Mouse (Mus musculus): ENCODE measurements around the gene Crybb1. TPM values are rescaled to one million over a fixed set of nuclear protein-coding genes. Genes with fewer than 3 reads are reported as not detected.

Crybb1 gene
- polyA plus RNA-seq, 1 experiment from 2014 or later, result 1.7 TPM

- TF ChIP-seq EP300 (optimal IDR thresholded peaks at IDR 0.05), result no peak
- no peak for TF ChIP-seq CTCF (IDR thresholded peaks at IDR 0.05; ENCODE audit: low read depth)
- H3K4me2 ChIP-seq (replicated peaks; ENCODE audit: low read depth), result no peak overlapping the region
- no peak overlapping the region for H3K9ac ChIP-seq (ENCODE audit: low read length)
- WGBS, result 88% methylated on average over 8 of the region's 8 CpGs
- H3K27me3 ChIP-seq (ENCODE audit: control insufficient read depth, insufficient read depth, low read length), result no peaks in the 10 kb centered on the region
- H3K36me3 ChIP-seq (ENCODE audit: control insufficient read depth, insufficient read depth, low read length), result no peaks in the 10 kb centered on the region
- no peak for ATAC-seq (ENCODE audit: low FRiP score, low TSS enrichment)
- no peaks in the 10 kb centered on the region for H3K9me3 ChIP-seq (ENCODE audit: control insufficient read depth, low read length)
- no peak overlapping the region for H3K4me3 ChIP-seq (ENCODE audit: low read depth, low read length)
- no peak for DNase-seq (ENCODE audit: low spot score)
- H3K27ac ChIP-seq (replicated peaks), result no peak overlapping the region
- peaks cover 4% of the 10 kb centered on the region; the same call in 1 of the 2 replicates for H3K4me1 ChIP-seq (replicated peaks; ENCODE audit: control insufficient read depth, insufficient read depth)
Observed at GRCm38 (mm10) chr5:112290536-112290880, 34.9 kb downstream of the Crybb1 start.

DNA sequence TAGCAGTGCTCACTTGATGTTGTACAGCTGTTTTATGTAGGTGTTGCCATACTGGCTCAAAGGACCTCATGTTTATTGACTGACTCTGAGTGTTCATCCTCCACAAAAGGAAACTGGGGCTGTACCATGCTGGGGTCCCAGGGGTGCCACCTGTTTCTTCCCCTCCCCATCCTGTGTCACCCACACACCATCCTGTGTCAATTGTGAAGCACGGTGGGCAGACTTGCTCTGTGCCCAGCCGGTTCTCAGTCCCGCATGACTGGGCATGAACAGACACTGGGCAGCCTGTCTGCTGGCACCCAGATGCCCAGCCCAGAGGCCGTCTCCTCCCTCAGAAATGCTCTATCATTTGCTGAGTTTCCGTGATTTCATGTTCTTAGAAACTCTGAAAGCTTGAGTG, 36.3 kb downstream of the Crybb1 start:
- ATAC-seq (ENCODE audit: low FRiP score, low TSS enrichment) (no peak), DNase-seq (ENCODE audit: low spot score) (no peak)
- Histone ChIP-seq H3K27ac (replicated peaks) (no peak overlapping the region), H3K4me2 (replicated peaks; ENCODE audit: low read depth) (no peak overlapping the region), H3K9me3 (ENCODE audit: control insufficient read depth, low read length) (no peaks in the 10 kb centered on the region), H3K4me3 (ENCODE audit: low read depth, low read length) (no peak overlapping the region), H3K27me3 (ENCODE audit: control insufficient read depth, insufficient read depth, low read length) (no peaks in the 10 kb centered on the region), H3K9ac (ENCODE audit: low read length) (no peak overlapping the region), H3K36me3 (ENCODE audit: control insufficient read depth, insufficient read depth, low read length) (no peaks in the 10 kb centered on the region), H3K4me1 (replicated peaks; ENCODE audit: control insufficient read depth, insufficient read depth) (peaks cover 4% of the 10 kb centered on the region; the same call in 1 of the 2 replicates)
- TF ChIP-seq CTCF (IDR thresholded peaks at IDR 0.05; ENCODE audit: low read depth) (no peak), EP300 (optimal IDR thresholded peaks at IDR 0.05) (no peak)
- 81% methylated on average over 5 of the region's 5 CpGs for whole genome bisulfite sequencing

DNA sequence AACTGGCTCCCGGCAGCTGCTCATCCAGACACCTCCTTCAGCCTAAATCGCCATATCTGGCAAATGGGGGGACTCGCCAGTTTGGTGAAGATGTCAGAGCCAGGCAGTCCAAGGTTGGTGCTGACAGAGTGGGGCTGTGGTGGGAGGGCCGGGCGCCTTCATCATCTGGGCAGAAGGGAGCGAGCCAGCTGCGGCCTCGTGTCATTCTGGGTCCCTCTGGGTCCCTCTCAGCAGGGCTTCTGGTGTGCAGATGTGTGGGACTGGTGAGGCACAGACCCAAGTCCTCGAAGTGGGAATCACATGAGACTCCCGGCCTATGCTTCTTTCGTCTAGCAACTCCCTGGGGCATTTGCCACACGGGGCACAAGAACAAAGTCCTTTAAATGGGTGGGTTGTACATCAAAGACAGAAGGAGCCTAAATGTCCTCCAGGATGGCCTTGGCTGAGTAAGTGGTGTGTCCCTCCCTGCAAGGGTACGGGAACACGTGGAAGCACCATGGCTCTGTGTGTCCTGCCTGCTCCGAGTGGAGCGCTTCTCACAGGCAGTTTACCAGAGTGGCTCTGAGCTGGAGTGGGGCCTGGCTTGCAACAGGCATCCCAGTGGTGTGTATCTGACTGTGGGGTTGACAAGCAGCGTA, 36.8 kb downstream of the Crybb1 start:
- H3K9me3 ChIP-seq (ENCODE audit: control insufficient read depth, low read length), result no peaks in the 10 kb centered on the region
- H3K27me3 ChIP-seq (ENCODE audit: control insufficient read depth, insufficient read depth, low read length), result no peaks in the 10 kb centered on the region
- no peak overlapping the region for H3K27ac ChIP-seq (replicated peaks)
- H3K4me2 ChIP-seq (replicated peaks; ENCODE audit: low read depth), result no peak overlapping the region
- H3K4me3 ChIP-seq (ENCODE audit: low read depth, low read length), result no peak overlapping the region
- ATAC-seq (ENCODE audit: low FRiP score, low TSS enrichment) (no peak), DNase-seq (ENCODE audit: low spot score) (no peak)
- no peaks in the 10 kb centered on the region for H3K36me3 ChIP-seq (ENCODE audit: control insufficient read depth, insufficient read depth, low read length)
- H3K4me1 ChIP-seq (replicated peaks; ENCODE audit: control insufficient read depth, insufficient read depth), result peaks cover 4% of the 10 kb centered on the region; the same call in 1 of the 2 replicates
- TF ChIP-seq CTCF (IDR thresholded peaks at IDR 0.05; ENCODE audit: low read depth) (no peak), EP300 (optimal IDR thresholded peaks at IDR 0.05) (no peak)
- H3K9ac ChIP-seq (ENCODE audit: low read length), result no peak overlapping the region
- 83% methylated on average over 17 of the region's 17 CpGs for WGBS

GRCm38 (mm10) chr5:112293800-112294199, 38.2 kb downstream of the Crybb1 start:
- ATAC-seq (ENCODE audit: low FRiP score, low TSS enrichment) (no peak), DNase-seq (ENCODE audit: low spot score) (no peak)
- Histone ChIP-seq H3K4me1 (replicated peaks; ENCODE audit: control insufficient read depth, insufficient read depth) (no peaks in the 10 kb centered on the region), H3K4me2 (replicated peaks; ENCODE audit: low read depth) (no peak overlapping the region), H3K9me3 (ENCODE audit: control insufficient read depth, low read length) (no peaks in the 10 kb centered on the region), H3K9ac (ENCODE audit: low read length) (no peak overlapping the region), H3K4me3 (ENCODE audit: low read depth, low read length) (no peak overlapping the region), H3K27ac (replicated peaks) (no peak overlapping the region), H3K36me3 (ENCODE audit: control insufficient read depth, insufficient read depth, low read length) (no peaks in the 10 kb centered on the region), H3K27me3 (ENCODE audit: control insufficient read depth, insufficient read depth, low read length) (no peaks in the 10 kb centered on the region)
- TF ChIP-seq CTCF (IDR thresholded peaks at IDR 0.05; ENCODE audit: low read depth) (no peak), EP300 (optimal IDR thresholded peaks at IDR 0.05) (no peak)
- WGBS, result 55% methylated on average over 2 of the region's 2 CpGs

DNA sequence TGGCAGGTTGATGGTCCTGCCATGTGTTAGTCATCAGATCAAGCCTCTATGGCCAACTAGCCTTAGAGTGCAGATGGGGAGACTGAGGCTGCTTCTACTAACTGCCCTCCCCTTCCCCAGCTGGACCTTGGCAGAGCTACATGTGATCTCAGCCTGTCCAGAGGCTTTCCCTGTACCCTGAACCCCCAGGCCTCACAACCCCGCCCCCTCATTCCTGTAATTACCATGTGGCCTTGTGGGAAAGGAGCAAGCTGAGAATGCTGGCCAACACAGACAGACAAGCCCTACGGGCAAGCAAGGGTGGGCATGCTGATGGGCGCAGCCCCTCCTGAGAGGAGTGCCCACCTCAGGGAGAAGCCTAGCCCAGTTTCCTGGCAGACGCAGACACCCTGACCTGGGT, 39.1 kb downstream of the Crybb1 start:
- Histone ChIP-seq H3K36me3 (ENCODE audit: control insufficient read depth, insufficient read depth, low read length) (no peaks in the 10 kb centered on the region), H3K4me1 (replicated peaks; ENCODE audit: control insufficient read depth, insufficient read depth) (no peaks in the 10 kb centered on the region), H3K27ac (replicated peaks) (no peak overlapping the region), H3K9me3 (ENCODE audit: control insufficient read depth, low read length) (no peaks in the 10 kb centered on the region), H3K27me3 (ENCODE audit: control insufficient read depth, insufficient read depth, low read length) (no peaks in the 10 kb centered on the region), H3K4me2 (replicated peaks; ENCODE audit: low read depth) (no peak overlapping the region), H3K4me3 (ENCODE audit: low read depth, low read length) (no peak overlapping the region), H3K9ac (ENCODE audit: low read length) (no peak overlapping the region)
- TF ChIP-seq EP300 (optimal IDR thresholded peaks at IDR 0.05) (no peak), CTCF (IDR thresholded peaks at IDR 0.05; ENCODE audit: low read depth) (no peak)
- 81% methylated on average over 4 of the region's 4 CpGs for WGBS
- ATAC-seq (ENCODE audit: low FRiP score, low TSS enrichment), result no peak
- no peak for DNase-seq (ENCODE audit: low spot score)

DNA sequence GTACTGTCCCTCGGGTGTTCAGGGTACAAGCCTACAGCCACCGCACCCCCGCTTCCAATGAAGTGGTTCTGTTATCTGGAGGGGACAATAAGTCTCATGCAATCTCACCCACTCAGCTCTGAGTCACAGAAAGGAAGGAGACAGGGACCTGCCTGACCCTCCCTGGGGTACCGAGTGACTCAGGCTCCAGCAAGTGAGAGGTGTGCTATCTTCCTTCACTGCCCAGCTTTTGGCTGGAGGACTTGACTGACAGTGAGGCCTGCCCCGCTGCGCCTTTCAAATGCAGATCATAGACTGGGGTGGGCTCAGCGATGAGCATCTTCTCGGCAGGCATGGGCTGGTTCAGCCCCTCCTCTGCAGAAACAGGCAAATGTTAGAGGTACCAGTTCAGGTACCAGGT, 39.5 kb downstream of the Crybb1 start:
- TF ChIP-seq EP300 (optimal IDR thresholded peaks at IDR 0.05) (no peak), CTCF (IDR thresholded peaks at IDR 0.05; ENCODE audit: low read depth) (no peak)
- ATAC-seq (ENCODE audit: low FRiP score, low TSS enrichment), result no peak
- no peaks in the 10 kb centered on the region for H3K4me1 ChIP-seq (replicated peaks; ENCODE audit: control insufficient read depth, insufficient read depth)
- no peak for DNase-seq (ENCODE audit: low spot score)
- H3K9ac ChIP-seq (ENCODE audit: low read length), result no peak overlapping the region
- no peaks in the 10 kb centered on the region for H3K27me3 ChIP-seq (ENCODE audit: control insufficient read depth, insufficient read depth, low read length)
- no peak overlapping the region for H3K4me3 ChIP-seq (ENCODE audit: low read depth, low read length)
- H3K9me3 ChIP-seq (ENCODE audit: control insufficient read depth, low read length), result no peaks in the 10 kb centered on the region
- 64% methylated on average over 8 of the region's 8 CpGs for WGBS
- H3K4me2 ChIP-seq (replicated peaks; ENCODE audit: low read depth), result no peak overlapping the region
- H3K36me3 ChIP-seq (ENCODE audit: control insufficient read depth, insufficient read depth, low read length), result no peaks in the 10 kb centered on the region
- H3K27ac ChIP-seq (replicated peaks), result no peak overlapping the region
